Mouse (Mus musculus) heart, adult 9 months (tissue): ENCODE measurements around the gene Jarid2.

ENCODE experiments used
- DNase-seq, 2 experiments: peaks; one replicate each; pipeline ENCODE4 v3.0.0; 2022; ENCODE audit warnings: low spot score in 2 of 2

Jarid2 gene

DNA sequence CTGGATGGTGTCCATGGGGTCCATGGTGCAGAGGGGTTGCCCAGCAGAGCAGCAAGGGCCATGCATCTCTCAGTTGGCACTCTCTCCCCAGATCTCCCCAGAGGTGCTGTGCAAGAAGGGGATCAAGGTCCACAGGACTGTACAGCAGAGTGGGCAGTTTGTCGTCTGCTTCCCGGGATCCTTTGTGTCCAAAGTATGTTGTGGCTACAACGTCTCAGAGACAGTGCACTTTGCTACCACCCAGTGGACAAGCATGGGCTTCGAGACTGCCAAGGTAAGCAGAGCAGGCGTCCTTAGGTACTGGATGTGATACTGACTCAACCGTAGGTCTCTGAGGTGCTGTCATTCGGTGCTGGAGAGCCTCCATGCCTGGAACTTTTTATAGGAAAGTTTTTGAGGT lies 184.3 kb downstream of the Jarid2 start:
- DNase-seq = no peak

DNA sequence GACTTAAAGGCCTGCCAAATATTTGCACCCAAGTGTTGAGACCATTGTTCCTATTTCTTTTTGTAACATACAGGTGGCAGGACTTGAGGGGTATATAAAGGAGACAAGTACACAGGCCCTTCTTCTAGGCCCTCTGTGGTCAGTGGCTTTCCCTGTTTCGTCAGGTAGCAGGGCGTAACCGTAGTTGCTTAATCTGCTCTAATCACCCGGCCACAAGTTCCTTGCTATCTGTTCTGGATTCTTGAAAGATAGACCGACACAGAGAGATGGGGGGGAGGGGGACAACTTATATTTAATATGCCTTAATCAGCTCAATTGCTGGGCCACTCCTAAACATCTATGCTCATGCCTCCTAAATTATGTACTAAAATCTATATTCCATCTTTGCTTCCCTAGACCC lies 186.1 kb downstream of the Jarid2 start:
- no peak for DNase-seq

DNA sequence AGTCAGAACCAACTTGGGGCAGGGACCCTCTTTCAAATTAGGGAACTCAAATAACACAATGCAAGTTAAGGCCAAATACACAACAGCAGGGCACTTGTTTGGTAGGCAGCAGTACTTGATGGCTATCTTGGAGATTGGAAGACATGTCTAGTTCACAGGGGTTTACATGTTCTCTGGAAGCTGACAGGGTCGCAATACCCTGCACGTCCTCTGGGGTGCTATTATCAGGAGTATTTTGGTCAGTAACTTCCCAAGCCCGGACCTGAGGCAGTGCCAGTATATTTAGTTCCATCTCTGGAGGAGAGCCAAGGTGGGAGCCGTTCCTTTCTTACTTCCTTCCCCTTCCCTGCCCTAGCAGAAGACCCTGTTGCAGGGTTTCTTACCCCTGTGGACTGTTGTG lies 186.7 kb downstream of the Jarid2 start:
- no peak for DNase-seq

DNA sequence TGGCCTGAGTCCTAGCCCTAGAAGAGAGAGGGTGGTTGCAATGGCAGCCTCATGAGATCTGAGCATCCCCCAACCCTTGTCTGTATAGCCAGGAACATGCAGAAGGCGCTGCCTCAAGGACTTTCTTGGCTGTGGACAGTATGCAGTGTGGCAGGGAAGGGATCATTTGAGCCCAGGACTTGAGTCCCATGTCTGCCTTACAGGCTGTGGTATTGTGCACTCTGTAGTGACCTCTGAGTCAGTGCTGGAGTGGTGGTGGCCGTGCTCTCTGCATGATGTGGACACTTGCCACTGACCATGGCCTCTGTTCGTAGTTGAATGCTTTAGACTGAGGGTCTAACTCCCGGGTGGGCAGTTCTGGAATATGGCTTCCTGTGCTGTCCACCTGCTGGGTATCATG lies 187.9 kb downstream of the Jarid2 start:
- DNase-seq = no peak

DNA sequence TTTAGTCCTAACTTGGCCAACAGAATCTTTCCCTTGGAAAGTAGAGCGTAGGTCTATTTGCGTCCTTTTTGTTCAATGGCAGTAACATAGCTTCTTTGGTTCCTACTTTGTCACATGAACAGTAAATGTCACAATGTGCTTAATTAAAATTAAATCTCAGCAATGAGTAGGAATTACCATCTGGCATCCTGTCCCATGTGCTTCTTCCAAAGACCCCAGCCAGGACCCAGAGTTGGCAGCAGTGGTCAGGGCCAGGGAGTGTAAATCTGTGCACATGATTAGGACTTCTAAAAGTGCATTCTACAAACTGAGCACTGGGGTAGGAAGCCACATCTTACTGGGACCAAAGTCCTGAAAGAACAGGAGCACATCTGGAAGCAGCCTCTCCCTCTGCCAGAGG lies 189.0 kb downstream of the Jarid2 start:
- no peak for DNase-seq

DNA sequence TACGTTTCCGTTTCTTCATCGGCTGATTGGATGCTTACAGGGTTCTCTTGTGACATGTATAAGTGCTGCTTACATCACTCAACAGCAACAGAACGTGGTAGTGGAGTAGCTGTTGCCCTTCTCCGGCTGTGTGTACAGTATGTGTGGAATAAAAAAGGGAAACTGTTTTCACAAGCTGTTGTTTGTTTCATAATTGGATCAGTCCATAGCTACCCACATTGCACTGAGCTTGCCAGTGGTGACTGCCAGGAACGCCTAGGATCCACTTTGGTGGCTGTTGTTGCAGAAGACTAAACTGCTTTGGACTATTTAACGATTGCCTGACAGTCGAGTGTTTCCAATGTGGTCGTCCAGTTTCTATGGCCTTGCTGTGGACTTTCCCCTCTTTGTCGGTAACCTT lies 191.8 kb downstream of the Jarid2 start:
- DNase-seq = no peak

DNA sequence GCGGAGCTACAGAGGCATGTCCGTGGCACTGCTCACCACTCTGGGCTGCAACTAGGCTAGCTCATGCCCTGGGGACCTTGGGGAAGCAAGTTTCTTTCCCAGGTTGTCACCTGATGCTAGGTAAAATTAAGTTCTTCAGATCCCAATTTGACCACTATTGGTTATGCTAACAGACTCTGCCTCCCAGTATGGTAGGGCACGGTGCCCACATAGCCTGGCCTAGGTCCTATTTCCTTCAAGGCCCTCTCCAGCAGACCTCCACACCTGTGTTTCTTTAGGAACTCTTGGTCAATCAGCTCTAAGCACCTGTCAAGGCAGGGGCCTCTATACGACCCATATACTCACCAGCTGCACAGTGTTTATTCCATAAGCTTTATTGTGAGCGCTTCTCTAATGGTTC lies 192.4 kb downstream of the Jarid2 start:
- DNase-seq = no peak

DNA sequence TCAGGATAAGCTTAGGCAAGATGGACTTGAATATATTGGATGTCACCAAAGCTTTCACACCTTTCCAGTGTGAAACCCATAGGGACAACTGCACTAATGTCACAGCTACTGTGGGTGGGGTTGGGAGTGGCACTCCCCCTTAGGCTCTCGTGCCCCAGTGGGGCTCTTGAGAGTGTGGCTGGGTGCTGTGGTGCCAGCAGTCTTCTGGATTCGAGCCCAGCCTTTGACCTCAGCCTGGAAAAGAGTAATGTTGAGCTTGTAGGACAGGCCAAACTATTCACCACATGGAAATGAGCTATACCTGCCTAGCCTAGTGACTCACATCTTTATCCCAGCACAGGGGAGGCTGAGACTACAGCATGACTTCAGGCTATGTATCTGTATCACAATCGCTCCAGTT lies 194.8 kb downstream of the Jarid2 start:
- peak; percentile 23 to 43 for DNase-seq

DNA sequence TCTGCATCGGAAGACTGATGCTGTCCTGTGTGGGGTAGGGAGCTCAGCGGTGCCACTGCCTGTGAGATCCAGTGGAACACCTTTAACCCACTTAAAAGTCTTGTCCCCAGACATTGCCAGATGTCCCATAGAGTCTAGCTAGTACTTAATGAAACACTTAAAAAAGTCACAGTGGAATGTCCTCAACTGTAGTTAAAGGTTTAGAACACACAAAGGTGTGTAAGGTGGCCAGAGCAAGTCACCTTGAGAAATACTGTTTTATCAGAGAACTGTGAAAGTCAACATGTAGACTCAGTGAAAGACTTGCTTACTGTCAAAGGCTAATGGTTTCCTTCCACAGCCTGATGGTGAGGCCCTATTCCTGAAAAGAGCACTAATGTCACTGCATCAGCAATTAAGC lies 195.9 kb downstream of the Jarid2 start:
- no peak for DNase-seq

DNA sequence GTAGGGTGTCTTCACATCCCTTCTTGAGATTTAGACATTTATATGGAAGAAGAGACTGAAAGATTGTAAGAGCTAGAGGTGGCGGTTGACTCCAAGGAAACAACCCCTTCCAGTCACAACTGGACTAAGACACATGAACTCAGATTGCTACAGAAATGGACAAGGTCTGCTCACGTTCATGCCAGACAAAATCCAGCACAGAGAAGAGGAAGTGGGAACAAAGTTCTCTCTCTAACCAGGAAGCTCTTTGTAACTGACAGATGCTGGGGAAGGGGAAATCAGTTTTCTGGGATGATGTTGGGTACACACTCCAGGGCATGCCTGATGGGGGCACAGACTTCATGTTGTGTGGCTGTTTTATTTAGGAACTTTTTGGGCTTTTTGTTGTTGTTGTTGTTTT lies 197.0 kb downstream of the Jarid2 start:
- no peak for DNase-seq

DNA sequence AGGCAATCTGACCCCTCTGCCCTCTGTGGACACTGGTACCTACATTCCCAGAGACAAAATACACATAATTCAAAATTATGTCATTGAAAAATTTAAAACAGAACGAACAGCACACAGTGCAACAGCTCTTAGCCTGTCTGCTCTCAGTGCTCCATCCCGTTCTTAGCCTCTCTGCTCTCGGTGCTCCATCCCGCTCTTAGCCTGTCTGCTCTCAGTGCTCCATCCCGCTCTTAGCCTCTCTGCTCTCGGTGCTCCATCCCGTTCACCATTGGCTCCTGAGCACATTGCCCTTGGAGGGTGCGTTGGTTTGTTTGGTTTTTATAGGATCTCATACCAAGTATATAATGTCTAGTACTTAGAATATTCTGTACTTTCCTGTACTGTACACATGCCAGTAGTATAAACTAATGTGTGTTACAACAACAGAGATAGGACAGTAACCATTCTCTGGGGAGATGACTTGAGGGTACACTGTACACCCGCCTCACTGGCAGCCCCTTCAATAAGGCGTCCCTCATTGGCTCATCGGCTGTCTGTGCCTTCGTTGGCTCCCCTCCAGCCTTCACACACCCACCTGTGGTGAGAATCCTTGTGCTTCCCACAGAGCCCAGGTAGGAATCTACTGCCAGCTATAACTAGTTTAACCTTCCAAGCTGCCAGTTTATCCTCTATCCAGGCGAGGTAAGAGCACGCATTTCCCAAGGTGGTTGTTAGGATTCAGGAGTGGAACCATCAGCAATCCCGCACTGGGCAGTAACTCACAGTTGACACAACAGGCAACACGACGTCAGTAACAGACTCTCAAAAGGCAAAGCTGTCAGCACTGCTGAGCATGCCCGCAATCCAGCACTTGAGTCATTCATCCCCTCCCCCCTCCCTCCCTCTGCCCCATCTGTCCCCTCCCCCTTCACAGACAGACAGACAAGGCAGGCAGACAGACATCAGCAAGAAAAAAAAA lies 203.3 kb downstream of the Jarid2 start:
- no peak for DNase-seq

DNA sequence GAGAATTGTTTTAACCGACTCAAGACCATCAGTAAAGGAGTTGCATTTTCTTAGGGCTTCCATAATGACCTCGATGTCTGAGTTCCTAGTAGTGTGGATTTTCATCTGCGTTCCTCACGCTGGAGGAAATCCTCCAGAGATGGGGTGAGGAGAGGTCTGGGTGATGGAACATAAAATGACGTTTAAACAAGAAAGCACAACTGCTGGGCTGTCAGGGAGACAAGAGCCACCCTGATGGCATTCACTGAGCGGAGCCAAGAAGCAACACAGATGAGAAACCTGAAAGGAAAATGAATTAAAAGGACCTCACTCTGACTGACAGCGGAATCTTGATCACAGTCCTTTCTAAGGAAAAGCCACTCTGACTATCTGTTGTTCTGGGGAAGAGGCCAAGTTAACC lies 204.3 kb downstream of the Jarid2 start:
- DNase-seq = no peak

DNA sequence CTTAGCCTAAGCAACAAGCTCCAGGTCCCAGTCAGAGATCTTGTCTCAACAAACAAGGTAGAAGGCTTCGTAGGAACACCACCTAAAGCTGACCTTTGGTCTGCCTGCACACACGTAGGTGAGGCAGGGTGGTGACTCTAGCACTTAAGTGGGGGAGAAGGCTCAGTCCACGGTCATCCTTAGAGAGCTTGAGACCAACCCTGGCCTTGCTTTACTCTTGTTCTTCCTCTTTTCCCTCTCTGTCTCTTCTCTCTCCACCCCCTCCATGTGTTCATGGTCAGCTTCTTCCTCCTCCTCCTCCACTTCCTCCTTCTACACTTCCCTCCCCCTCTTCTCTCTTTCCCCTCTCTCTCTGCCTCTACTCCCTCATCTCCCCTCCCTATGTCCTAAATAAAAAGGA lies 208.4 kb downstream of the Jarid2 start:
- DNase-seq = no peak

DNA sequence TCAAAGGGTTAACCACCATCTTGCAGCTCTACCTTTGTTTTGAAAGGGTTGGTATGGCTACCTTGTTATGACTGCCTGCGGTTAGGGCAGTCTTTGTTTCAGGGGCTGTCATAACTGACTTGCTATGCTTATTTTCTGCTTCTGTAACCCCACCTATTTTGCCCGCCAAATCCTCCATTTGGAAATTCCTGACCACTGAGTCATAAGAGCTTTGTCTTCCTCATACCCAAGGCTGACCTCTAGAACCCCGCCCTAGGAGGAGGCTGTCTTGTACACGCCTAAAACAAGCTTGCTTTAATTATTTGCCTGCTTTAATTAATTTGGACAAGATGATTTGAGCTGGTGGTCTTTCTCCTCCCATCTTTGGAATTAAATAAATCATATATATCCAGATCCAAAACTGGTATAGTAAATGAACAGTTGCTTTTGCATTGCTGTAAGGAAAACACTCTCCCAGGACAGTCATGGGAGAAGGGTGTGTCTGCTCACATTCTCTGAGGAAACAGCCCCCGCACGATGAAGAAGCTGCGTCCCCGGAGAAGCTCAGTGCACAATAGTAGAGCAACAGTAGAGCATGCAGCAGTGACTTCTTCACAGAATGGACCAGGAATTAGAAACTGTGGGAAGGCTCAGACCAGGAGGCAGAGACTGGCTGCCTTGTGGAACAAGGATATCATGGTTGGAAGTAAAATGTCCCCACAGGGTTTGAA lies 210.2 kb downstream of the Jarid2 start:
- peak; percentile 38 to 45 for DNase-seq

DNA sequence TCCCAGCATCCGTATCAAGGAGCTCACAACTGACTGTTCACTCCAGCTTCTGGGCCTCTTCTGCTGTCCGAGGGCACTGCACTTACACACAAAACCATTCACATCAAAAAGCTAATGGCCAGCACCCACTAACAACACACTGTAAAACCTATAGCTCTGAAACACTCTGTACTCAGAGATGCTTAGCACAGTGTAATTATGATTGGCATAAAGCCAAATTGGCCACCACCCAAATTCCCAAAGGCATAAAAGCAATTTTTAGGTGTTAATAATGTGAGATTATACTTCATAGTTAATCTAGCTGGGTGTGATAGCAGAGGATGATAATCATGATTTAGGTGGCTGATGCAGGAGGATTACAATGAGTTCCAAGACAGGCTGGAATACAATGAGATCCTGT lies 214.3 kb downstream of the Jarid2 start:
- DNase-seq = no peak

DNA sequence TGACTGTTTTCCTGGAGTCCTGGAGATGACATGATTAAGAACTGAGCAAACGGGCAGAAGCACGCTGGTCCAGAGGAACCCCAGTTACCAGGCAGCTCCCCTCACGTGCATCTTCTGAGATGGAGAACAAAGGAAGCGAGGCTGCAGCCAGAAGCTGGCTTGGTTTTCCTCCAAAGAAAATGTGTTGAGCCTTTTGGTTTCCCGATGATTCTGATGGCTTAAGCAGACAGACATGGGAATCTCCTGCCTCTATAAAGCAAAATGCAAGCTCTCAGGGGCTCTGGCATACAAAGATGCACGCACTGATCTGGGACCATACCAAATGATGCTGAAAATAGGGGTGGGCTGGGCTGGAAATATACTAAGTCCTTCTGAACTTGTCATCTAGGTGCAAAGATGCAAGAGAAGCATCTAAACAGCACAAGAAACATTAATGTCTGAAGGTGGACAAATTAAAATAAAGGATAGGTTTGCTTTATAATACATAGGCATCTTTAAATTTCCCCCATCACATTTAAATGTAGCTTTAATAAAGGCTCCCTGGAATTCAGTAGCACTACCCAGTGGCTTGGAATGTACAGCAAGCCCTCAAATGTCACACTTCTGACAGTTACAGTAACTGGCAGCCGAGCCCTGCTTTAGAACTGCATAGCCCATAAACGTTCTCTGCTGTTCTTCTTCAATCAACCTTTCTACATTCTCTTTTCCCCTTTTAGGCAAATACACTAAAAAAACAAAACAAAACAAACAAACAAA lies 217.8 kb downstream of the Jarid2 start:
- no peak for DNase-seq

DNA sequence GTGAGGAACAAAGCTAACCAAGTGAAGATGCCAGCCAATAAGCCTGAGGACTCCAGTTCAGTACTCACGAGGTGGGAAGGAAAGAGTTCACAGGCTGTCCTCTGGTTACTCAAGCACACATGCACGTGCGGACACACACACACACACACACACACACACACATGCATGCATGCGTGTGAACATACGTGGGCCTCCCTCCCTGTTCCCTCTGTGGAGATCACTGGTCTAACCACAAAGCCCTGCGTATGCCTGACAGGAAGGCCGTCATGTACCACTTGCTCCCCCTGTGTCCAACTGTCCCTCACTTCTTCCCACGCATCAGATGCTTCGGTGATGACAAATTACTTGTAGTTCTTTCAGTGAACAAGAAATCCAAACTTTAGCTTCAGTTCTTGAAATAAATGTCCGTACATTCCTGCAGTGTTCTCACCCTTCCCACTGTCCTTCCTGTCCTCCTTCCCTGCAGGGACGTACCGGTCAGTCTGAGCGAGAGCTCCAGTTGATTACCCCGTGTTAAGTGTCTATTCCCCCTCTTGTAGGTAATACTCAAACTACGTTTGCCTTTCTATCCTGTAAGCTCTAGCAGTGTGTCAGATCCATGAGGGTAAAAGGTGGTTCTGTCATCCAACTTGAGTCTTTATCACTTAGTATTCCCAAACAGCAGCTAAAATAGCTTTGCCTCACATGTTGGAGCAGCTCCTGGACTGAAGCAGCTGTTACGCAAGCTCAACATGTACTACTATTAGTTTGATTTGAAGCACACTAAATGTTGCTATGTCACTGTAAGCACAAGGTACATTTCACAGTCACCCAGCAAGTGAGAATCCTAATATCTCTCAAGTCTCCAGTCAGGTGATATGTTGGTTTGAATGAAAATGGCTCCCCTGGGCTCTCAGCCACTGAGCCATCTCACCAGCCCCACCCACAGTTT lies 219.3 kb downstream of the Jarid2 start:
- DNase-seq = peak; percentile 47 to 62

DNA sequence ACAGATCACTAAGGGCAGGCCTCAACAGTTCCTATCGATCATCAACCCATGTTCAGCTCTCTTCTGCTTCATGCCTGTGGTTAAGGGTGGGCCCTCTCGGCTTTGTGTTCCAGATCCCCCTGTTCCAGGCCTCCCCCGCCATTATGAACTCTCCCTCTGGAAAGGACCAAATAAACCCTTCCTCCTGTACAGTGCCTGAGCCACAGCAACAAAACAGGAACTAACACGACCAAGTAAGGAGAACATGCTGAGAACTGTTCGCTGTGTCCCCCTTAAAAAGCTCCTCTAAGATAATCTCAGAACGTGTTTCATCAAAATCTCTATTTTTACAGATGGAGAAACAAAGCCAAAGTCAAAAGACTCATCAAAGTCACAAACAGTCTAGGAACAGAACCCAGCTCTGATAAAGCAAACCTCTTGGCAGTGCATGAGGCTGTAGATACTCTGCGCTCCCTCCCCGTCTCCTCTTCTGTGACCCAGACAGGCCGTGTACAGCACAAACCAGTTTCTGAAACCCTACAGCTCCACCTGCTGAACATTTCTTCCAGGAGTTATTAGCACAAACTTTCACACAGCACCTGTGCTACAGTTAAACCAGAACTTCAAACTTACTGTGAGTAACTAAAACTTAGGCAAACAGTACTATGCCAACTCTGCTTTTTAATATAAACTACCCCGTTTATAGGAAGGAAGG lies 223.3 kb downstream of the Jarid2 start:
- peak; percentile 53 to 63 for DNase-seq

DNA sequence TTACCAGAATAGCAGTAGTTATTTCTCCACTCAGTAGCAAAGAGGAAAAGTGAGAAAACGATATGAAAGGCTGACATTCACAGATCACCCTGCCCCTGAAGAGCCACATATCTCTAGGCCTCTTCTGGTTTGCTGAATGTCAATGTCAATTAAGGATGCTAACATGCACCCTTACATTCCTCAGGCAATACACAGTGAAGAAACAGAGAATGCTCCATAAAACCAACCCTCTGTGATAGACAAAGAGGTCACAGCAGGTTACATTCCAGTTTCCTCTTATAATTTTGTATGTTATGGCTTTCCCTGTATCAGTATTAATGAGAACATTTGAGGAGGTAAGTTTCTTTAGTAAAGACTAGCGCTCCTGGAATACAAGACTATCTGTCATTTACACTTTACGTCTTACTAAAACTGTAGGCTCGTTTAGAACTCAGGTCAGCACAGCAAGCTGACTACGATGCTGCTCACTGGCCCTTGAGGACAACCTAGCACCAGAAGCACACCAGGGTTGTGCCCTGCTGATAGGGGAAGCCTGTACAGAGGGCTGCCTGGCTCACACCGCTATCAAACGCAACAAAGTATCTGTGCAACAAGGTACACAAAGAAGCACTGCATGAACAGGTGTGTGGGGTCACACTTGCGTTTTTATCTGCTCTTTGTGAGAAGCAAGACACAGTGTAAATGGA lies 224.4 kb downstream of the Jarid2 start:
- DNase-seq = no peak

DNA sequence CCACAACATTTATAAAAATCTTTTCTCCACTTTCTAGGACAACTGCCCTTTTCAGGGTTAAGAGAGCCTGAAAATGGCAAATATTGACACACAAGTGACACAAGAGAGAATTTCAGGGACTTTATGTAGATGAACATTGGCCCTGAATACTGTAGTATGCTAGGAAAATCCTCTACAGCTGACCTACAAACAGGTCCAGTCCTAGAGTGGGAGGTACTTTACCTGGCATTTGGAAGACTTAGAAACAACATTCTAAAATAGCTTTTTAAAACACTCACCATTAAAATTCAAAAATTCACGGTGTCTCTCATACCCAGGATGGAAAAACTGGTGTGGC lies 224.9 kb downstream of the Jarid2 start:
- no peak for DNase-seq
